Mouse (Mus musculus) adrenal gland, adult 8-10 months (tissue): ENCODE measurements around the gene Hsdl2. TPM values are rescaled to one million over a fixed set of nuclear protein-coding genes. Genes with fewer than 3 reads are reported as not detected.
A peak's percentile ranks its signal among the peaks of the same experiment; 100 is the strongest.

ENCODE experiments used
- DNase-seq: peaks from one replicate; pipeline ENCODE4 v3.0.0; 2022
- total RNA-seq, 4 experiments: library from RNA; stranded (reverse); gene quantifications; 2 replicates each; pipeline ENCODE4 v1.2.4; 2022

The Hsdl2 gene
- total RNA-seq, 4 experiments from 2014 or later, result 63.8 to 85.7 (median 71.5) TPM

GRCm38 (mm10) chr4:59625998-59626910 is 44.9 kb downstream of the Hsdl2 start, which contains the start of gene E130308A19Rik:
Gene E130308A19Rik, plus strand, starts transcription at chr4:59626211.
- peak; percentile 62 for DNase-seq

GRCm38 (mm10) chr4:59628255-59628654 is 46.9 kb downstream of the Hsdl2 start:
- DNase-seq, result no peak

GRCm38 (mm10) chr4:59629076-59629874 is 47.9 kb downstream of the Hsdl2 start:
- no peak for DNase-seq

- no peak for DNase-seq
These were observed 48.8 kb downstream of the Hsdl2 start for GRCm38 (mm10) chr4:59630122-59630521.

- DNase-seq, result no peak
These were observed 53.2 kb downstream of the Hsdl2 start for GRCm38 (mm10) chr4:59634532-59634931.

- no peak for DNase-seq
These were observed 57.8 kb downstream of the Hsdl2 start for GRCm38 (mm10) chr4:59639163-59639562.

- DNase-seq, result no peak
These were observed 59.4 kb downstream of the Hsdl2 start for GRCm38 (mm10) chr4:59640720-59641119.

GRCm38 (mm10) chr4:59642039-59642438 is 60.7 kb downstream of the Hsdl2 start:
- DNase-seq, result no peak

- DNase-seq, result no peak
These were observed 61.3 kb downstream of the Hsdl2 start for GRCm38 (mm10) chr4:59642657-59643056.

- DNase-seq, result no peak
These were observed 63.1 kb downstream of the Hsdl2 start for GRCm38 (mm10) chr4:59644431-59644830.

GRCm38 (mm10) chr4:59644992-59645391 is 63.6 kb downstream of the Hsdl2 start:
- no peak for DNase-seq

- no peak for DNase-seq
These were observed 64.2 kb downstream of the Hsdl2 start for GRCm38 (mm10) chr4:59645610-59646009.

GRCm38 (mm10) chr4:59646020-59646696 is 64.8 kb downstream of the Hsdl2 start:
- no peak for DNase-seq

- no peak for DNase-seq
These were observed 67.8 kb downstream of the Hsdl2 start for GRCm38 (mm10) chr4:59649119-59649518.

GRCm38 (mm10) chr4:59652166-59652681 is 70.9 kb downstream of the Hsdl2 start:
- DNase-seq, result no peak

- no peak for DNase-seq
These were observed 74.8 kb downstream of the Hsdl2 start for GRCm38 (mm10) chr4:59656061-59656642.

- DNase-seq, result no peak
These were observed 80.8 kb downstream of the Hsdl2 start for GRCm38 (mm10) chr4:59662163-59662562.

GRCm38 (mm10) chr4:59663451-59663850 is 82.1 kb downstream of the Hsdl2 start:
- no peak for DNase-seq

- DNase-seq, result no peak
These were observed 85.4 kb downstream of the Hsdl2 start for GRCm38 (mm10) chr4:59666550-59667317.

GRCm38 (mm10) chr4:59668050-59668449 is 86.7 kb downstream of the Hsdl2 start:
- DNase-seq, result no peak
